Mouse (Mus musculus) limb, embryonic 14.5 days (tissue): ENCODE measurements at regions not wholly inside any gene's neighbourhood (a gene's known extent, or its start where the extent isn't known, plus 50 kb on each side); places are given as distances from the start of the nearest gene placed in this dataset.

Experiments used
- ATAC-seq: fragments of 200-750 bp; cut with Nextera tagmentation; 2 replicates; pipeline ENCODE4 v1.8.0; 2017; ENCODE audit warnings: low read depth, moderate number of reproducible peaks, moderate TSS enrichment; ENCODE audit not compliant: low FRiP score
- DNase-seq: peaks from one replicate; pipeline ENCODE4 v3.0.0-alpha.2; 2015; ENCODE audit warnings: low spot score
- H3K27ac ChIP-seq: fragments of 300-500 bp; sonication (generic); replicated peaks from 2 replicates; pipeline ENCODE4 v1.5.1; 2014; ENCODE audit warnings: low read depth, mild to moderate bottlenecking, low read length, moderate library complexity, mixed read lengths
- H3K27me3 ChIP-seq: fragments of 300-500 bp; sonication (generic); 2 replicates; pipeline ENCODE4 v1.6.1; 2014; ENCODE audit warnings: low read length, mixed read lengths; ENCODE audit not compliant: control insufficient read depth, insufficient read depth
- H3K36me3 ChIP-seq: fragments of 300-500 bp; sonication (generic); 2 replicates; pipeline ENCODE4 v1.6.1; 2014; ENCODE audit warnings: mild to moderate bottlenecking, low read length, moderate library complexity, mixed read lengths; ENCODE audit not compliant: control insufficient read depth, insufficient read depth
- H3K4me1 ChIP-seq: fragments of 300-500 bp; sonication (generic); 2 replicates; pipeline ENCODE4 v1.6.1; 2014; ENCODE audit warnings: antibody characterized with exemption, low read length, mixed read lengths; ENCODE audit not compliant: control insufficient read depth, insufficient read depth
- H3K4me2 ChIP-seq: fragments of 300-500 bp; sonication (generic); replicated peaks from 2 replicates; pipeline ENCODE4 v1.6.1; 2014; ENCODE audit warnings: low read depth, mild to moderate bottlenecking, low read length, moderate library complexity; ENCODE audit not compliant: severe bottlenecking
- H3K4me3 ChIP-seq: fragments of 300-500 bp; sonication (generic); replicated peaks from 2 replicates; pipeline ENCODE4 v1.5.1; 2014; ENCODE audit warnings: low read length
- H3K9ac ChIP-seq: fragments of 300-500 bp; sonication (generic); 2 replicates; pipeline ENCODE4 v1.6.1; 2014; ENCODE audit warnings: mild to moderate bottlenecking, low read depth, low read length, moderate library complexity; ENCODE audit not compliant: severe bottlenecking
- H3K9me3 ChIP-seq: fragments of 300-500 bp; sonication (generic); 2 replicates; pipeline ENCODE4 v1.6.1; 2016; ENCODE audit warnings: low read length; ENCODE audit not compliant: control insufficient read depth
- POLR2A ChIP-seq: fragments of 200-500 bp; IDR thresholded peaks from 2 replicates; pipeline ENCODE4 v1.8.0; 2012; ENCODE audit warnings: inconsistent platforms, mild to moderate bottlenecking, moderate library complexity, borderline replicate concordance; ENCODE audit not compliant: insufficient read depth, insufficient read length; ENCODE audit errors: extremely low read depth
- WGBS: fragments of 180-500 bp; shearing (Covaris S2); extraction: QIAGEN DNeasy Blood & Tissue Kit; methylation state at CpG from one replicate; pipeline ENCODE4 v1.1.7; 2014; 5-methylcytosine and 5-hydroxymethylcytosine counted together

GRCm38 (mm10) chr5:91731155-91731554, 213.7 kb downstream of the Parm1 start:
- H3K4me3 ChIP-seq: no peak overlapping the region
- ATAC-seq: no peak
- no peak overlapping the region for H3K9ac ChIP-seq
- no peak for TF ChIP-seq POLR2A
- 81% methylated on average over 5 of the region's 5 CpGs for WGBS
- H3K4me2 ChIP-seq: no peak overlapping the region
- no peak for DNase-seq
- H3K9me3 ChIP-seq: no peaks in the 10 kb centered on the region
- no peaks in the 10 kb centered on the region for H3K4me1 ChIP-seq
- H3K27ac ChIP-seq: no peak overlapping the region
- no peaks in the 10 kb centered on the region for H3K27me3 ChIP-seq
- H3K36me3 ChIP-seq: no peaks in the 10 kb centered on the region

DNA sequence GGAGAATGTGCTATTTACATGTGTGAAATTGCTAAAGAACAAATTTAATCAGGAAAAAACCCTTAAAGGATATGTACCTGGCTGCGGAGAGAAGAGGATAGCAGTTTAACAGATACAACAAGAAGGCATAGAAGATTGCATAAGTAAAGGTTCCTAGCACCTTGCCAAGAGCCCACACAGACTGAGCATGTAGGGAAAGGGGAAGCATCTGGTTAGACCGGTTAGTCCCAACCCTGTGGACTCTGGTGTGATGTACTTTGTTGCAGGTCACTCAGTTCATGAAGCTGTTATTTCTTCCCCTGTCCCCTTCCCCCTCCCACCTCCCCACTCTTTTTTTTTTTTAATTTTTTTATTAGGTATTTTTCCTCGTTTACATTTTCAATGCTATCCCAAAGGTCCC, 212.5 kb downstream of the Parm1 start:
- no peak for DNase-seq
- H3K9me3 ChIP-seq: no peaks in the 10 kb centered on the region
- no peak overlapping the region for H3K4me3 ChIP-seq
- no peak overlapping the region for H3K9ac ChIP-seq
- no peaks in the 10 kb centered on the region for H3K36me3 ChIP-seq
- no peak overlapping the region for H3K4me2 ChIP-seq
- no peaks in the 10 kb centered on the region for H3K4me1 ChIP-seq
- 38% methylated on average over 3 of the region's 3 CpGs for WGBS
- TF ChIP-seq POLR2A: no peak
- no peak overlapping the region for H3K27ac ChIP-seq
- no peaks in the 10 kb centered on the region for H3K27me3 ChIP-seq
- no peak for ATAC-seq

- H3K9me3 ChIP-seq: no peaks in the 10 kb centered on the region
- WGBS: 44% methylated on average over 4 of the region's 4 CpGs
- no peak for ATAC-seq
- DNase-seq: no peak
- no peak overlapping the region for H3K4me3 ChIP-seq
- no peaks in the 10 kb centered on the region for H3K4me1 ChIP-seq
- no peaks in the 10 kb centered on the region for H3K27me3 ChIP-seq
- no peak overlapping the region for H3K4me2 ChIP-seq
- TF ChIP-seq POLR2A: no peak
- H3K36me3 ChIP-seq: no peaks in the 10 kb centered on the region
- H3K27ac ChIP-seq: no peak overlapping the region
- no peak overlapping the region for H3K9ac ChIP-seq
Measured at GRCm38 (mm10) chr5:91729415-91729814, 212.0 kb downstream of the Parm1 start.

GRCm38 (mm10) chr5:91727448-91727847, 210.0 kb downstream of the Parm1 start:
- 33% methylated on average over 2 of the region's 2 CpGs for WGBS

DNA sequence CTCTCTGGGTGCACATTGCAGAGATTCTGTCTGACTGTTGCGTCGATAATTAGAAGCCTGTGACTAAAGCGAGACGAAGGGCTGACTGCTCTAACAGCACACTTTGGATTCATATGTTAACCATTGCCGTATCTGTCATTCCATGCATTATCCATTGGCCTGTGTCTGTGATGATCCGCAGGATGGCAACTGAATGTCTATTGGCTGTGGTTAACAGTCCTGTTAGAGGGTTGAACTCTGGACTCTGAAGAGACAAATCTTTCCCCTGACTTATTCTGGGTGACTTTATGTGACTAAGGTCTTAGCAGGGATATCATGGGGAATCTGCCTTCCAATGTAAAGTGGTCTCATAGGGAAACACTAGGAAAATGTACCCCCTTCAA, 208.7 kb downstream of the Parm1 start:
- Histone ChIP-seq H3K4me3 (no peak overlapping the region), H3K27ac (no peak overlapping the region), H3K4me2 (no peak overlapping the region), H3K9ac (no peak overlapping the region), H3K4me1 (peaks cover 4% of the 10 kb centered on the region), H3K36me3 (no peaks in the 10 kb centered on the region), H3K27me3 (no peaks in the 10 kb centered on the region), H3K9me3 (no peaks in the 10 kb centered on the region)
- no peak for DNase-seq
- WGBS: 77% methylated on average over 6 of the region's 6 CpGs
- TF ChIP-seq POLR2A: no peak
- no peak for ATAC-seq

More at GRCm38 (mm10) chr5:91727448-91727847, 210.0 kb downstream of the Parm1 start:
- Histone ChIP-seq H3K4me2 (no peak overlapping the region), H3K9me3 (no peaks in the 10 kb centered on the region), H3K27ac (no peak overlapping the region), H3K4me3 (no peak overlapping the region), H3K36me3 (no peaks in the 10 kb centered on the region), H3K9ac (no peak overlapping the region), H3K4me1 (peaks cover 4% of the 10 kb centered on the region), H3K27me3 (no peaks in the 10 kb centered on the region)
- DNase-seq (no peak), ATAC-seq (no peak)
- no peak for TF ChIP-seq POLR2A
